Mouse (Mus musculus) cerebellum, postnatal 4 days (tissue): ENCODE measurements around the gene Plekhj1.

Experiments used
- DNase-seq, 2 experiments: peaks; one replicate each; pipeline ENCODE4 v3.0.0; 2022; ENCODE audit warnings: low spot score in 2 of 2, mixed read lengths in 1 of 2

Plekhj1 gene

GRCm38 (mm10) chr10:80751188-80751832, 47.1 kb downstream of the Plekhj1 start:
- DNase-seq, result no peak

DNA sequence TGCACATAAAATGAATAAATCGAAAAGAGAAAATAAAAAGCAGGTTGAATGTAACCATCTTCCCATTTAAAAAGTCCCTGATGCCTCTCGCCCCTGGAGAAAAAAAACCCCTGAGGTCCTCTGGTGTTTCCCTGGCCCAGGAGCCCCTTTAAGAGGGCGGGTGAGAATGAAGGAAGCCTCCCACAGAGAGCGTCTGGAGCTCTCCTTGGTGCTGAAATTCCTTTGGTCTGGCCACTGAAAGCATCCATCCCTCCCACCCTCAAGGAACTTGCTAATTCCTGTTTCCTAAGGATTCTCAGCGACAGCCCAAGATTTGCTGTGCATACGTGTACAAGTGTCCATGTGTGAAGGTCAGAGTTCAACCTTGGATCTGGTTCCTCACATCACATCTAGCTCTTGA, 49.8 kb downstream of the Plekhj1 start:
- DNase-seq, result no peak

DNA sequence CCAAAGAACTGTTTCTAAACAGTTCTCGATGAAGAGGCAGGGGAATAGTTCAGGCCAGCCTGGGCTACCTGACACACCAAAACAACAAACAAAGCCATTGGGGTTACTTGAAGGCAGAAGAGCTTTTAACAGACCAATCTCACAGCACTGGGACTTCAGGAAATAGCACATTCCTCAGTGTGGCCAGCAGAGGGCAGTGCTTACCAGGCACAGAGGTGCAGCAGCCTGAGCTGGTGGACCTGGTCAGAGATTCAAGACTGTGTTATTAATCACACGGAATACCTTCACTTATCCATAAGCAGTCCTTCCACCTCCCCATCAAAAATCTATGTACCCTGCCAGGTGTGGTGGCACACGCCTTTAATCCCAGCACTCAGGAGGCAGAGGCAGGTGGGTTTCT, 51.0 kb downstream of the Plekhj1 start:
- DNase-seq, result peak; percentile 65 to 74
